Mouse (Mus musculus): Measurements from ENCODE around the gene Vsx1.

Vsx1 gene

DNA sequence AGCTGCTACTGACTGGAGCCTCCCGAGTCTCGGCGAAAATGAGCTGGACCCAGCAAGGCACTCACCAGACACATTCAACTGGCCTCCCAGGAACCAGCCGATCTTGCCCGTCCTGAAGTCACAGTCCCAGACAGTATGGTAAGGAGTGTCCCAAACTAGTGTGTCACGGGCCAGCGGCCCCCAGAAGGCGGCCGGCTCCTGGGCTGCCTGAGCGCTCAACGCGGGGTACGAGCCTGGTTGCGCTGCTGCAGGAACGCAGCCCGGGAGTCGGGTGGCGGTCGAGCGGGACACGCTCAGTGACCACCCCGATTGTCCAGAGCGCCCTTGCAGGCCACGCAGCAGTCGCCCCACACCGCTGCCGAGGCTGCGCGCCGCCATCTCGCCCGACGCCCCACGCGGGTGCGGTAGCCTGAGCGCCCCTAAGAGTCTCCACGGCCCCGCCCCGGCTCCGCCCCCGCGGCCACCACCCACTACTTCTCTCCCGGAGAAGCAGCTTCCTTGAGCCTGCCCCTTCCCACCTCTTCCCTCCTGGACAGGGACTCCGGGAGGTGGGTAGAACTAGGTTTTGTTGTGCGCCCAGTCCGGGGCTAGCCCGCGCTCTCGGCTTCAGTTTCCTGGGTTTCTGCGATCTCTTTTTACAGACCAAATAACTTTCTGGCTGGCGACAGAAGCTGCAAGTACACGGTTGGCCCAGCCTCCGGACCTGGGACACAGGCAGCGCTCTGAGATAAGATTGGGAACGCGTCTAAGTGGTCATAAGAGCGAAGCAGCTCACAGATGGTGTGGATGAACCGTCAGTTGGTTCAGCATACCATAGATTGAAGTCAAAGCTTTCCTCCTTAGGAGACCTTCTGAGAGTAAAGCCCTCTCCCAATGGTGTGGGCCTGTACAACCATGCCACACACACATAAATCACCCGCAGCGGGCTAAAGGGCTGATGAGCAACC, 21.1 kb downstream of the Vsx1 start, which contains the start of gene Acss1:
TSS of gene Acss1 (minus strand) at position 681 of the 947 bp plus-strand sequence.
- DNase-seq (ENCODE audit: low spot score): peak; percentile 65

DNA sequence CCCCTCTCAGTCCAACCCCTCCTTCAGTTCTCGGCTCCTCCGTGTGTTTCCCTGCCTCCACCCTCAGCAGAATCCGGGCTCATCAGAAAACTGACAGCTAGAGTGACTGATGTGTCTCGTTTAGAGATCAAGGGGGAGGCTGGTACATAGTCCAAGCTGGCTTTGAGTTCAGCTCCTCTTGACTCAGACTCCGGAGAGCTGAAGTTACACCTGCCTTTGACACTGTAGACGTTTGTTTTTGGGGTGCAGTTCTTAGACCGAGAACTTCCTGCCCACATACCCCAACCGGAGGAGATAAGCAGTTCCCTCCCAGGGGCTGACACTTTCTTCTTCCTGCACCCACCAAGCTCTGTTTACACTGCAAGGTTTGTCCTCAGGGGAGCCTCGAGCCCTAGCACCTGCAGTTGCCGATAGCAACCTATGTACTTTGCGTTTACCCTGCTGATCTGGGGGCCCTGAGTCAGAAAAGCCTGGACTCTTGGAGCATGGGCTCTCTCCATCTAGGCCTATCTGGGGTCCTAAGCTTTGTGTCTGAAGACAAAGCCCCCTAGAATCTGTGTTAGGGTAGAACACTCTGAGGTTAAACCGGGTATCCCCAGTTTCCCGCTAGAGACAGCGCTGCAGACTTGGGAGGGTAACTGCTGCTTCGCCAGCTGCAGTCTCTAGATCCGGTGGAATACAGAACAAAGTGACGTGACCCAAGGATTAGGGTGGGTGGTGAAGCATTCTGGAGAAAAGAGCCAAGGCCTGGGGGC, 21.9 kb downstream of the Vsx1 start:
- peak; percentile 46 for DNase-seq (ENCODE audit: low spot score)

DNA sequence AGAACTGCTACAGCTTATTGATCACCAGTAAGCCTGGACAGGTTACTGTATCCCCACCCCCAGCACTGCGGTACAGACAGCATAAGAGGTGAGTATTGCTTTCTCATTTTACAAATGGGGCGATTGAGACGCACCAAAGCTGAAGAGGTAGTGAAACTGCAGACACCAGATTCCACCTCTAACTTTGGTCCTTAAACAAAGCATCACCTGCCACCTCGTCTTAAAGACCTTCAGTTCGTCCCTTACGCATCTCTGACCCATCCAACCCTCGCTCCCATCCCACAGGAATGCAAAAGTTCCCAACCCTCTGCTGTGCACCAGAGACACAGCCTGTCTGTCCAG, 22.5 kb downstream of the Vsx1 start:
- no peak for DNase-seq (ENCODE audit: low spot score)

DNA sequence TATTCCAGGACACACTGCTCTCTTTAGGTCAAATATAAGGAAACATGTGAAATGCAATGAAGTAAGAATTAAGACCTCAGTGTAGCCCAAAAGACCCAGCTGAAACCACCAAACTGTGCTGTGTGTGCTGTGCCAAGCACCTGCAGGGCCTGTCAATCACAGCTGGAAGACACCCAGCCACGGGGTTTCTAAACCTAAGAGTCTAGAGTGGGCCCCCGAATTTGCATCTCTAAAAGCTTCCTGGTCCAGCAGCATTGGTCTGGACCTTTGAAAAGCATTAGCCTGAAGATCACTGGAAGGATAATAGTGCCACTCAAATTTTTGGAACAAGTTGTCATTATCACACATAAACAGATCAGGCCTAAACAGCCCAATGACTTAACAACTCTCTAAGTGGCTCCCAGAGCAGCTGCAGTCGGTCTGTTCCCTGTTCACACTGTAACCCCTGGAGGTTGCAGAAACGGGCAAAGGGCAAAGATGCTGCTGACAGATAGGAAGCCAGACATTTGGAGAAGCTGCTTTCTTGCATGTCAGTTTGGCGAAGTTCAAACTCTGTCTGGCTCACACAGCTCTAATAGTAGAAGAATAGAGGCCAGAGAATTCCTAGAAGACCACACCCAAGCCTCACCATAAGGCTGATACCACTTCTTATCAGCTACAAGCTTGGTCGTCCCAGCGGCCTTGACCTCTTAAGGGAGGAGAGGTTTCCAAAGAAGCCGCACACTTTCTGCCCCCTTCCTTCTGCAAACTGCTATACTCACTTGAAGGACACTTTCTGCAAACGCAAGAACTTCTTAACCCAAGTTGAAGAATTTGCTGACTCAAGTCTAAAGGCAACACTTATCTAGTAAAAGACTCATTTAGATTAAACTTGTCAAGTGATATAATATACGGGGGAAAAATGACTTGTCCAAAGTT, 23.4 kb downstream of the Vsx1 start:
- DNase-seq (ENCODE audit: low spot score): no peak

DNA sequence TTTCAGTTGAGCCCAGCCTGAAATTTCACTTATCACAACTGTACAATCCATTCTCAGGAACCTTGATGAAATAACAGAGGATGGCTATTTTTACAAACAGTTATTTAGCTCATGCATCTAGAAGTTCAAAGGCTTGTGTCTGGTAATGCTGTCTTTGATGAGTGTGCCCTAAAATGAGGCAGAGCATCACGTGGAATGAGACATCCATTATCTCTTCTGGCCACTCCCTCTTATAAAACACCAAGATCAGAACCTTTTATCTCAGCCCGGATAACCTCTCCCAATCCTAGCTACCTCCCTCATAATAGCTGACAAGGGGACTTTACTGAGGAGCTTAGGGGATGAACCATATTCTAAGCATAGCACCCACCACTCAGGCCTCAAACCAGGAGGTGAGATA, 24.2 kb downstream of the Vsx1 start:
- DNase-seq (ENCODE audit: low spot score): no peak

DNA sequence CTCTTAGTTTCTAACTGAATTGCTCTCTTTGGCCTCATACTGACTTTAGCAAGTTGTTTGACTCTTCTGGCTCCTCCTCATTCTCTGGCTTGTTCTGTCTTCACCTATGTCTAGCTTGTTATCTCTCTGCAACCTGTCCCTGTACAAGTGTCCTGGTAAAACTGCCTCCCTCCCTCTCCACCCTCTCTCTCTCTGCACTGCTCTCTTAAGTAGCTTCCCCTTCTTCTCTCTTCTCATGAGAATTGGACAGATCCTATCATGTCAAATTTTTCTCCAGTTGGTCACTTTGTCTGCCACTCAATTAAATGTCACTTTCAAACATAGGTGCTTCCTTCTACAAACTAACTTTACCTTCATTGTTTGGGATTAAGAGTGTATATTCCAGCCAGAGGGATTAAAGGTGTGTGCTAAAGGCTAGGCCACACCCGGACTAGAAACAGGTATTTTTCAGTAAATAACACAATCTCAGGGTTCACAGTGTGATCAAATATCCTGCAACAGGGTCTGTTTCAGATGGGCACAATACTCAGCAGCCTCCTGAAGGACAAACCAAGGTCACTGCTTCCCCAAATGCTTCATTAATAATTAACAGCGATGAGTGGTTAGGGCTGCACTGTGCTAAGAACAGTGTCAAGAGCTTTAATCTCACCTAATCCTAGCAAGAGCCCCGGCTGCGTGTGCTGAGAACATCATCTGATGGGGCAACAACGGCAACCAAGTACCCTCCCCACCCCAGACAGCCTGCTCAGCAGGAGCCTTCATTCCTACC, 24.8 kb downstream of the Vsx1 start:
- DNase-seq (ENCODE audit: low spot score): no peak

DNA sequence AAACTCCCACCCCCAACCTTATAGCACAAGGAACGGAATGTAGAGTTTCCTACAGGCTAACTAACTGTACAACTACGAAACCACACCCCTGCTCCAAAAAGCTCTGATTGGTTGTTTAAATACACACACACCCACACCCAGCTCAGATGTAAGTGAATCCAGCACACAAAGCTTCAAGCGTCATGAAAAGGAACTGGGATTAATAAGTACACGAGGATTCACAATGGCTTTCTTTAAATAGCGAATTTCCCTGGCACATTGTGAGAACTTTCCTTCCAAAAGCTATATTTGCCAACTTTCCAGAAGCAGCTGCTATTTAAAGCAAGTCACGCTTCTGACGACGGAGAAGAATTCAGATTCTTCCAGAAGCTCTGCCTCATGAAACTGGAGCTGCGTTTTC, 25.9 kb downstream of the Vsx1 start:
- DNase-seq (ENCODE audit: low spot score): no peak

DNA sequence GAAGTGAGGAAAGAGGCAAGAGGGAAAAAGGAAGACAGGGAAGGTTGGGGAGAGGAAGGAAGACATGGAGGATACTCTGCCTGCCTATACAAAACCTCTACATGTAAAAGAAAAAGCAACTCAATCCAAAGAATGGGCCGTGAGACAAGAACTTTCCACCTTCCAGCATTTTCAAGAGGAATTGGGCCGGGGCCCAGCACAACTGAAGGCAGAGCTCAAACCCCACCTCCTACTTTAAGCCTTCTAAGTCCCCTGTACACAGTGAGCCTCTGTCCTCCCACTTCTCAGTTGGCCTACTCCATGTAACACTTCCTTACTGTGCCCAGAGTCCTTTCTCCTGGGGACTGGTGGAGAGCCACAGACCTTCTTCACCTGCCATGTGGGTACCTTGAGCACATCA, 27.2 kb downstream of the Vsx1 start:
- no peak for DNase-seq (ENCODE audit: low spot score)

DNA sequence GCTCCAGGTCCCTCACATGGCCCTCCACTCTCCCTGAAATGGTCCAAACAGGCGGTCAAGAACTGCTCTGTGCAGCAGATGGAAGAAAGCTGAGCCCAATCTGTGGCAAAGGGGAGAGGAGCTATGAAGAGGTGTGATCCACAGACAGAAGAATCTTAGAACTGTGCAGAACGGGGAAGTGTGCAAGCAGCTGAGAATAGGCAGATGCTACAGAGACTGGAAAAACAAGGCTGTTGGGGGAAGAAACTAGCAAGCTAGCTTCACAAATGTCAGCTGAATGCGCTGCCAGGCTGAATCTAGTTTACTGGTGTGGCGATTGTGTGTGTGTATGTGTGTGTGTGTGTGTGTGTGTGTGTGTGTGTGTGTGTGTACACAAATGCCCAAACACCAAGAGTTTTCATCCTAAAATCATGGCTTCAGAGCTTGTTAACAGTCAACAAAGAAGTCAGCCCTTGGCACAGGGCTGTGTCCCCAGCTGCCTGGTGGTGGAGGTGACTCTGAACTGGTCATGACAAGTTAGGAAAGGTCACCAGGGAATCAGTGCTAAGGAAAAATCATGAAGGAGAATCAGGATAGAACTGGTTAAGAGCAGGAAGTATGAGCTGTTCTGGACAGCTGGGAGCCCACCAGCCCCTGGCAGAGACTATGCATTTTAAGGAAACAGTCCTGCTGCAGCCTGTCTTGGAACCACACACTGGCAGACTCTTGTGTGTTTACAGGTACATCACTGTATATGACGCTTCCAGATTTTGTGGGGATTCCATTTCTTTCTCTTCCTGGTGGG, 28.3 kb downstream of the Vsx1 start:
- DNase-seq (ENCODE audit: low spot score): no peak

DNA sequence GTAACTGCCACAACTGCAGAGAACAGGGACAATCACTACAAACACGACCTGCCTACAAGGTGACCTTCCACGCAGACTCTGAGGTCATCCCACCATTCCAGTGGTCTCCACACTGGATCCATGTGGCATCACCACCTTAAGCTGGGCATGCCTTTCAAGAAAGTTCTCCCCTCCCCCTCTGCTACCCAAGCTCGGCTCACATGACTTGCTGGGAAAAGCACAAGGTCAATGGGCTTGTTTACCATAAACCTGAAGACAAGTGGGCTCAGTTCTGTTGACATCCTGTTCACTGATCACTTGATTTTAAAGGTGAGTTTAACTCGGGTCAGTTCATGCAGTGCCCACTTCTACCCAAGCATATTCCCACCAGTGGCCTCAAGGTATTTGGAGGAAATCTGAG, 29.1 kb downstream of the Vsx1 start:
- no peak for DNase-seq (ENCODE audit: low spot score)

DNA sequence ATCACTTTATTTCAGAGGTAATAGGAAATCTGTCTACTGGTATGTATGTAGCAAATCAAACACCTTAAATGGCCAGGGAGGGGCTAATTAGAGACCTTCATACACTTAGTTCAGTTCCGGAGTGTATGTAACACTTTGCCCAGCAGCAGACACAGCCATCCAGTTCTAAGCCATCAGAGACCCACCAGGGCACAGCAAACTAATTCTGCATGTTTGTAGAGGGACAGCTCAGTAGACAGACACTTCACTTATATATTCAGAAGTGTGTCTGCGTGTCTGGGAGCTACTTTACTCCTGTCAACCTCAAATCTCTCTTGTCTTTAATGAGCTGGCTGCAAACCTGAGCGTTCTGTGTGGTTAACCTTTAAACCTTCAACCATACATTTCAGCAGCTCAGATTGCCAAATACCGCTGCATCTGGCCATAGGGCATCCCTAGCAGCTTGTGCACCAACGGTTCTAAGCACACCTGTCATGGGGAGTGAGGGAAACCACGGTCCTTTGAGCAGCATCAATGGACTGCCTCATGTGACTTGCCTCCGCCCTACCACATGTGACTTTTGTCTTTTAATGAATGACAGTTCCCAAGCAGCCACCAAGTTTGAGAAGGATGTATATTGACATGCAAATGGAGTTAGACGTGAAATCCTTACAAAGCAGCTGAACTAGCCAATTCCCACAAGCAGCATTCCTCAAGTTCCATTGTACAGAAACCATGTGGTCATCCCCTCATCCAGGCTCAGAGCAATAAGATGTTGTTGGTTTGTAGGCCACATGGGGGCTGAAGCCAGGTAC, 32.0 kb downstream of the Vsx1 start:
- DNase-seq (ENCODE audit: low spot score): no peak

DNA sequence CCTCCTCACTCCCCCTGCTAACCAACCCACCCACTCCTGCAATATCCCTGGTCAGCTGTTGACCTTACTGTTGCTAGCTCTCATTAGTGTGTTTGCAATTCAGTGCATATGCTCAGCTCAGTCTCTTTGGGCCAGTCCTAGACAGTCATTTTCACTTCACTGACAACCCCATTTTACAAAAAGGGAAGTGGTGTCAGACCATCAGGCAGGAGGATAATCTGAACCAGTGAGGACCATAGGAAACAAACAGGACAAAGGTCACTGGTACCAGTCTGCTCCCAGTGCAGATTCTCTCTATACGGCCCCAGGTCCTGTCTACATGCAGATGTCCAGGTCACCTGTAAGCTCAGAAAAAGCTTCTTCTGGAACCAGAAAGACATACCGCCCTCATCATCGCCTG, 33.0 kb downstream of the Vsx1 start:
- DNase-seq (ENCODE audit: low spot score): no peak

DNA sequence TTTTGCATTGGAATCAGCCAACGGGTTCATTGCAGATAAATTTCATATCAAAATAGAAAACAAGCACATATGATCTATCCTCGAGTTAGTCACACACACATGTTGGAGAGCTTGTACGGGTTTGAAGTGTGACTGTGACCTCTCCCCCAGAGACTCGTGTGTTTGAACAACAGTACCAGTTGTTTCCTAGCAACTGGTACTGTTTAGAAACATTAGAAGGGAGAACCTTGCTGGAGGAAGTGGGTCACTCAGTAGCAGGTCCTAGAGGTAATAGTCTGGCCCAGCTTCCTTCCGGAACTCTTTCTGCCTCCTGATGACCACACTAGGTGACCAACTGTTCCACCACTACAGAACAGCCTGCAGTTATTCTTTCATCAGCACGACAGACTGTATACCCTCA, 33.9 kb downstream of the Vsx1 start:
- DNase-seq (ENCODE audit: low spot score): no peak

DNA sequence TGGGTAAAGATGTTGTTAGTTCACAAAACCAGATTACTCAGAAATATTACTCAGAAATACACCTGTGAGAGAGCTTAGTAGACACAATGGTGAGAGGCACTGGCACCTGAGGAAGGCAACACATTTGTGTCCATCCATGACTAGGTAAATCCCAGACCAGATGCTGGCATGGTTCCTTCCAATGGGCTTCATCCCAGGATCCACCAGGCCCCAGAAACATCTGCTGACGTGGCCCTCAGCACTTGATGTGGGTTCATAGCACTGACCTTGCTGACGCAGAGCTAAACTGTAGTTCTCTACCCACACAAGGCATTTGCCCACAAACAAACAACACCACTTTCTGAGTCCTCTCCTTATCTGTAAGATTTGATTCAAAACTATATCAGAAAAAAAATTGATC, 34.3 kb downstream of the Vsx1 start:
- no peak for DNase-seq (ENCODE audit: low spot score)

DNA sequence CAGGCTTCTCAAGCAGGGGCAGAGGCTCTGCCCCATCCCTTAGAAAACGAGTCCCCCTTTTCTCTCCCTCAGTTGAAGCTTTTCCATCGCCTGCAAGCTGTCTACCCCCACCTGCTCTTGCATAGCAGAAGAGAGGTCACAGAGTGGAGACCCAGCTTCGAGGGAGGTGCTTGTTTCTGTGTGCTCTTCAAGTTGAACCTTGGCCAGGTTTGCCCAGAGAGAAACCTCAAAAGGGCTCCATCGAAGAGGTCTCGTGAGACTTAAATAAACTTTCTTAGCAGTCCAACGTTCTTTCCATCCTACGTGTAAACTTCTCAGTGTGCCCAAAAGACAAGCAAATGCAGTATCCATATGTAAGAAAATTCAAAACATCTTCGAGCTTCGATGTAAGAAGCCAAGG, 37.8 kb downstream of the Vsx1 start:
- DNase-seq (ENCODE audit: low spot score): no peak

DNA sequence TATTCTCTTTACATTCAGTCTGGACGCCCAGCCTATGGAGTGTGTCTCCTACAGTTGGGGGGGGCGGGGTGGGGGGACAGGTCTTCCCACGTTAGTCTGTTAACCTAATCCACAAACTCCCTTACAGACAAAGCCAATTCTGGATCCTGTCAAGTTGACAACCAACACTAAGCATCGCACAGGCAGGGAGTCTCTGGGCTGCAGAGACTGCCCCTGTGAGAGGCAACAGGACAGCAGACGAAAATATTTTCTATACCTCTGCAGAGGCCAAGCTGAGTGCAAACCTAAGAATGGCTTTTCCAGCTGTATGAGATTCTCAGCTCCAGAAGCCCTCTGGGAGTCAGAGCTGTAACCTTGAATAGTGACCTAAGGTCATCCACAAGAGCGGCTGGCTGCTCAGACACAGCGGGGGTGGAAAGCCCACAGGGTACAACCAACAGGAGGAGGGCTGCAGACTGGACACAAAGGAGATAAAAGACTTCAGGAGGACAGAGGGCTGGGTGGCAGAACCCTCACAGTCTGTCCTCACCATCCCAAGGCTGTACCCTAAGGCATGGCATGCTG, 38.6 kb downstream of the Vsx1 start:
- peak; percentile 21 for DNase-seq (ENCODE audit: low spot score)

DNA sequence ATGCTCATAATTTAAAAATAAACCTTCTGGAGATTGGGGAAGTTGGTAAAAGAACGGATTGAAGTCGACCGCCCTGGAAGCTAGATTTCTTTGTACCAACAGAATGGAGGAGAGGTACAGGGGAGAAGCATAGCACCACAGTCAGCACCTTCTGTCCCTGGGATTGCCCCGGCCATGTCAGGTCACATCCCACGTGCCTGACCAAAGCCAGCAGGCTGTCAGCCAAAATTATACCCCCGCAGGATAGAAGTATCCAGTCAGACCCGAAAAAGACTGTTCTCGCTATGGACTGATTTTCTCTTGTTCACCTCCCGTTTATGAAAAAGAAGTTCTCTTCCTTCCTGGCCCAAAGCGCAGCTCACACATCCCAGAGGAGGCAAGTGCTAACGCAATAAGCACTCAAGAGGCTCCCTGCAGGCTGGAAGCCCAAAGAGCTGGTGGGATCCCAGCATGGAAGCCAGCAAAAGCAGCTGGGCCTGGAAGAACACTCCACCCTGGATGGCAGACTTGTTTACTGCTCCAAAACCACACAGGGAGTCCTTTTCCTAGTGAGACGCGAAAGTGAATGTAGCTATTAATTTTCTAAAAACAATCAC, 40.8 kb downstream of the Vsx1 start:
- no peak for DNase-seq (ENCODE audit: low spot score)

DNA sequence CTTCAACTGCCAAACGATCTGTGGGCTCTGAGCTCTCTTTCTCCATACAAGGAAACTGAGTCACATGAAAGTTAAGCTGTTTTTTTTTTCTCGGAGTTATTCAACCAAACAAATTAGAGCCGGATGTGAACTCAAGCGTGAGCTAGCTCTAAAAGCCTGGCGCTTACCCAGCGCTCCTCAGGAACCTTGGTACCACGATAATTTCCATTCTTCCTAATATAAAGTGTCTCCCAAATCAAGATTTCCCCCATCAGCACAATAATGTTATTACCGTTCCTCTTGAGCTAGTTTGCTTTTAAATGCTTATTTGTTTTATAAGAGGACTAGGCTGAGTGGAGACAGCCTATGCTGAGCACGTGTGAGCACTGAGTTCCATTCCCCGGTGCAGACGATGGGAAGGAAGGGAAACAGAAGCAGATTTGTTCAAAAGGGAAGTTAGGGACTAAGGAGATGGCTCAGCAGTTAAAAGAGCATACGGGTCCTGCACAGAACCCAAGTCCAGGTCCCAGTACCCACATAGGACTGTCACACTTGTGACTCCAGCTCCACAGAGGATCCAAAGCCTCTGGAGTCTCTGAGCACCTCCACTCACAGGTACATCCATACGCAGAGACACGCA, 41.4 kb downstream of the Vsx1 start:
- DNase-seq (ENCODE audit: low spot score): no peak

Measured in retina, embryonic 14.5 days (tissue).